Mouse (Mus musculus) heart, adult 2 months (tissue): ENCODE data around the gene Cyp4f37. TPM values are rescaled to one million over a fixed set of nuclear protein-coding genes. Genes with fewer than 3 reads are reported as not detected.
A peak's percentile ranks its signal among the peaks of the same experiment; 100 is the strongest.

Experiments used
- DNase-seq, 2 experiments: peaks; one replicate each; pipeline ENCODE4 v3.0.0; 2021
- H3K27ac ChIP-seq: fragments of 200-600 bp; 2 replicates; pipeline ENCODE4 v1.8.1; 2022
- H3K27me3 ChIP-seq: fragments of 200-500 bp; 2 replicates; pipeline ENCODE4 v1.6.1; 2012; ENCODE audit warnings: mild to moderate bottlenecking, low read length, inconsistent platforms, mixed read lengths; ENCODE audit not compliant: control insufficient read depth, insufficient read depth
- H3K36me3 ChIP-seq: fragments of 200-500 bp; 2 replicates; pipeline ENCODE4 v1.6.1; 2012; ENCODE audit warnings: low read length, inconsistent platforms; ENCODE audit not compliant: control insufficient read depth, insufficient read depth
- H3K4me1 ChIP-seq: fragments of 200-500 bp; 2 replicates; pipeline ENCODE4 v1.6.1; 2011; ENCODE audit warnings: low read length; ENCODE audit not compliant: control insufficient read depth, insufficient read depth
- H3K4me3 ChIP-seq: fragments of 200-600 bp; 2 replicates; pipeline ENCODE4 v1.8.1; 2022
- H3K79me2 ChIP-seq: fragments of 200-500 bp; replicated peaks from 2 replicates; pipeline ENCODE4 v1.6.1; 2012; ENCODE audit warnings: mild to moderate bottlenecking, inconsistent platforms, low read length, moderate library complexity, mixed read lengths; ENCODE audit not compliant: control insufficient read depth, insufficient read depth
- H3K9ac ChIP-seq: fragments of 200-500 bp; 2 replicates; pipeline ENCODE4 v1.6.1; 2012; ENCODE audit warnings: low read depth, mild to moderate bottlenecking, control low read depth, inconsistent platforms, low read length, mixed read lengths
- CTCF ChIP-seq: fragments of 200-600 bp; IDR thresholded peaks from 2 replicates; pipeline ENCODE4 v1.8.1; 2022; ENCODE audit warnings: antibody characterized with exemption, mild to moderate bottlenecking, moderate library complexity
- EP300 ChIP-seq: fragments of 200-500 bp; IDR thresholded peaks from 2 replicates; pipeline ENCODE4 v1.6.1; 2011; ENCODE audit warnings: low read depth, low read length, control low read depth; ENCODE audit not compliant: insufficient read depth
- POLR2A ChIP-seq: fragments of 200-500 bp; IDR thresholded peaks from 2 replicates; pipeline ENCODE4 v1.6.1; 2011; ENCODE audit warnings: mild to moderate bottlenecking, low read depth, low read length, control low read depth; ENCODE audit not compliant: insufficient read depth
- WGBS: fragments of 180-500 bp; shearing (Covaris S2); methylation state at CpG from one replicate; pipeline ENCODE4 v1.1.7; 2018; 5-methylcytosine and 5-hydroxymethylcytosine counted together
- intact Hi-C: fragments of 180-260 bp; cut with DNase I; formaldehyde crosslinking; loops from one replicate; pipeline ENCODE4 v1.15.1; 2025
- polyA plus RNA-seq: library from polyadenylated mRNA; depleted of rRNA; stranded (reverse); fragments of >200 nt; gene quantifications from 2 replicates; pipeline ENCODE4 v1.2.3, GENCODE M21; 2012; rRNA removed
- total RNA-seq, 2 experiments: library from RNA; stranded (reverse); gene quantifications; 2 replicates each; pipeline ENCODE4 v1.2.3; 2021

Cyp4f37 gene
- total and polyA plus RNA-seq, 3 experiments: not detected

DNA sequence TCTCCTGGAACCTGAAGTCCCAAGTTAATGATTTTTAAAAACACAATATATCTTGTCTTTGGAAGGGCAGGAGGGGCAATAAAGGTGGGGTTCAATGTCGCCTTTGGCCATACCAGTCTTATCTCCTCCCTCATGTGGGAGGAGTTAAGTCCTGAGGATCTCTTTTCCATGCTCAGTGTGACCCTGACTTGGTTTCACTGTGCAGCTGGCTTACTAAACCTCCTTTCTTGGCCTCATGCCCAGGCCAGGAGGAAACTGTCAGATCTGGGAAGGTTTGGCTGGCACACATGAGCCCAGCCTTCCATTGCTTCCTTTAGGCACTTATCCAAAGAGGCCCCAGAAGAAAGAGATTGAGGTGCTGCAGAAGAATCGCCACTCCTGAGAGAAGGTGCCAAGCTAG is 37.6 kb downstream of the Cyp4f37 start, which contains the start of gene Cyp4f40:
Cyp4f40 (plus strand) TSS at position 189 of the 400 bp plus-strand sequence.
- Histone ChIP-seq H3K4me1 (no peaks in the 10 kb centered on the region), H3K4me3 (no peak within 1 kb of the TSS), H3K36me3 (no peaks in the 10 kb centered on the region), H3K9ac (no peak within 1 kb of the TSS), H3K27ac (no peak within 1 kb of the TSS), H3K79me2 (no peaks in the 10 kb centered on the region), H3K27me3 (no peaks in the 10 kb centered on the region)
- WGBS: 3% methylated on average over 2 of the region's 2 CpGs
- TF ChIP-seq EP300 (no peak), CTCF (no peak), POLR2A (no peak)
- DNase-seq: peak in 1 of 2 experiments; percentile 9
- intact Hi-C loops: no loop called here

DNA sequence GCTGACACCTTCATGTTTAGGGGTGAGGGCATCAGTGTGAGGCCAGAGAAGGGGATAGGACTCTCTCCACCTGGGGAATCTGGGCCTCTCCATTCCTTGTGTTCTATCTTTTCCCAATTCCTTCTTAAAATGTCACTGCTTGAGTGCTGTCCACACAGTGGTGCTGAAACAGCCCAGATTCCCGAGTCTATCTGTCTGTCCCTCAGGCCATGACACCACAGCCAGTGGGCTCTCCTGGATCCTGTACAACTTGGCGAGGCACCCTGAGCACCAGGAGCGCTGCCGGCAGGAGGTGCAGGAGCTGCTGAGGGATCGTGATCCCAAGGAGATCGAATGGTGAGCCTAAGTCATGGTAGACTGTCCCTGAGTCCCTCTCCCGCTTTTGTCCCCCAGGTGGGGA is 52.9 kb downstream of the Cyp4f37 start:
- Histone ChIP-seq H3K9ac (no peak overlapping the region), H3K4me1 (no peaks in the 10 kb centered on the region), H3K36me3 (no peaks in the 10 kb centered on the region), H3K4me3 (no peak overlapping the region), H3K27me3 (no peaks in the 10 kb centered on the region), H3K79me2 (no peaks in the 10 kb centered on the region), H3K27ac (no peak overlapping the region)
- DNase-seq: no peak
- intact Hi-C loops: no loop called here
- 51% methylated on average over 7 of the region's 7 CpGs for WGBS
- no peak for TF ChIP-seq POLR2A
- TF ChIP-seq CTCF: no peak
- no peak for TF ChIP-seq EP300

DNA sequence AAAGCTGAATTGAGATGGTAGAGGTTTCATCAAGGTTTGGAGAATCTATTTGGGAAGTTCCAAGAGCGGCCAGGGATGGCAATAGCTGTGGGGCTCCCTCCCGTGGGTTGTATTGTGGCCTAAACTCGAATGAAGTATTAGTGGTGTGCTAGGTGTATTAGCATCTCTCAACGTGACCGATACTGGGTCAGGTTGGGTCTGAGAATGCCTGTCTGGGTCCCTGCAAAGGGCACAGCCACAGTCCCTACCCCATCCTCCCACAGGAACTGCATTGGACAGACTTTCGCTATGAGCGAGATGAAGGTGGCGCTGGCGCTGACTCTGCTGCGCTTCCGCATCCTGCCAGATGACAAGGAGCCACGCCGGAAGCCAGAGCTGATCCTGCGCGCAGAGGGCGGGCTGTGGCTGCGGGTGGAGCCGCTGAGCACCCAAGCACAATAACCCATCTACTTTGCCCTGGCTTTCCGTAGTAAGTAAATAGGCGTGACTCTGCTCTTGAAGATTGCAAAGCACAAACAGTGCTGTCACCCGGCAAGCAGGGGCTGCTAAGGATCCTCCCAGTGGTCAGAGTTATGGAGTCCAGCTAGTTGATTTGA is 55.0 kb downstream of the Cyp4f37 start:
- Histone ChIP-seq H3K27ac (no peak overlapping the region), H3K79me2 (no peaks in the 10 kb centered on the region), H3K4me3 (no peak overlapping the region), H3K27me3 (no peaks in the 10 kb centered on the region), H3K36me3 (no peaks in the 10 kb centered on the region), H3K9ac (no peak overlapping the region), H3K4me1 (no peaks in the 10 kb centered on the region)
- TF ChIP-seq CTCF (no peak), EP300 (no peak), POLR2A (no peak)
- no peak for DNase-seq
- intact Hi-C loops: no loop called here
- 34% methylated on average over 21 of the region's 21 CpGs for WGBS

DNA sequence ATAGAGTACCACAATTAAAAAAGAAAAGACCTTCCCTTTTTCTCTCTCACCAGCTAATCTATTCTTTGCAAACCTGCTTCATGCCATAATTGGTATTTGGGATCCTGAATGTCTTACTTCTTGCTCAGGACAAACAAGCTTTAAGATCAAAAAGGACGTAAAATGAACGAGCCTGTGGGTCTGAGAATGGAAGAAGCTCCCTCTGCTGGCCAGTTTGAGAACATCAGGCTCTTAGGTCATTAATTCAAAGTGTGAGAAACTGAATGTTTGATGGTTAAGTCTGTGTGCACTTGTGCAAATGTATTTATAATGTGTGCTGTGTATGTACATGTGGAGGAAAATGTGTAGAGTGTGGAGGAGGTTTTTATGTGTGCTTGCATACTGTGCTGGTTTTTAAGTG is 59.3 kb downstream of the Cyp4f37 start:
- Histone ChIP-seq H3K4me3 (no peak overlapping the region), H3K79me2 (no peaks in the 10 kb centered on the region), H3K4me1 (no peaks in the 10 kb centered on the region), H3K27ac (no peak overlapping the region), H3K27me3 (no peaks in the 10 kb centered on the region), H3K36me3 (no peaks in the 10 kb centered on the region), H3K9ac (no peak overlapping the region)
- DNase-seq: no peak
- TF ChIP-seq POLR2A (no peak), CTCF (peak; percentile 88)
- intact Hi-C loops: loop anchor here (1.0 to 2.0 kb wide), 3 partner anchors 46 to 152 kb away; no protein-coding TSS in a partner anchor
- 12% methylated on average over 2 of the region's 2 CpGs for WGBS

DNA sequence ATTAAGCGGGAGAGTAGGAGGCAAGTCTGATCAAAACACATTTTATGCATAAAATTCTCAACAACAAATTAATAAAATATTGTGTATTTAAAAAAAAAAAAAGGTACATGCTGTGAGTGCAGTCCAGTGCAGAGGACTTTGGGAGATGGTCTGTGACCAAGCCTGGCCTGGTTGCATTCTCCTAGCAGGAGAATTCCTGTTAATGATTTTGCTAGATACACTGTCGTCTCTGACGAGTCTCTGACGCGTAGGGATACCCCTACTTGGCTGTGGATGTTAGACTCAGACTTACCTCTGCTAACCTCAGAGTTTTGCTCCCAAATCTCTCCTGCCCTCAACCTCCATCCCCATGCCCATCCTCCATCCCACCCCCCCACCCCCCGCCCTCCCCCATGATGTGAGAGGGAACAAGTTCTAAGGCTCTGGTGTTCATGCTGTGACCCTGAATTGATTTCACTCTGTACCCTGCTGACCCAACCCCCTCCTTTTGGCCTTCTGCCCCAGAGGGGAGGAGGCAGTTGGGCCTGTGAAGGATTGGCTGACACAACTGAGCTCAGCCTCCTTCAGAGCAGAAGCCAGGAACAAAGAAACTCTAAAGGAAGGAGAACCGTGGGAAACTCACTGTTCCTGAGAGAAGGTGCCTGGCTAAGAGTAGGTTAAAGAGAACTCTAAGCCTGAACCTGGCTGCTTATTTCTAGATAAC is 64.1 kb downstream of the Cyp4f37 start, which contains the start of gene Cyp4f15:
Cyp4f15 (plus strand) TSS at position 580 of the 703 bp plus-strand sequence.
- TF ChIP-seq POLR2A (no peak), EP300 (no peak), CTCF (no peak)
- no peak for DNase-seq
- Histone ChIP-seq H3K9ac (no peak within 1 kb of the TSS), H3K27ac (no peak within 1 kb of the TSS), H3K36me3 (no peaks in the 10 kb centered on the region), H3K4me1 (no peaks in the 10 kb centered on the region), H3K4me3 (no peak within 1 kb of the TSS), H3K27me3 (no peaks in the 10 kb centered on the region), H3K79me2 (no peaks in the 10 kb centered on the region)
- 31% methylated on average over 7 of the region's 7 CpGs for WGBS
- intact Hi-C loops: no loop called here

Other genes with a start within 250 kb of the Cyp4f37 start
- gene Wiz, start 231.9 kb upstream of the Cyp4f37 start, total RNA-seq: 10 to 100 TPM; 16.0 to 16.6 TPM
- 17.2 and 17.4 TPM in 2 replicates for gene Wiz, start 231.9 kb upstream of the Cyp4f37 start, polyA plus RNA-seq
- gene Rasal3, start 217.7 kb upstream of the Cyp4f37 start, total RNA-seq: under 1 TPM; 0.70 to 0.98 TPM
- 1.1 and 4.2 TPM in 2 replicates for gene Rasal3, start 217.7 kb upstream of the Cyp4f37 start, polyA plus RNA-seq
- gene Pglyrp2, start 197.1 kb upstream of the Cyp4f37 start, total RNA-seq: under 1 TPM in 1 of 2 experiments, not detected in 1; 0.09 TPM
- gene Pglyrp2, start 197.1 kb upstream of the Cyp4f37 start, polyA plus RNA-seq: 0.35 and 0.86 TPM in 2 replicates
- gene Cyp4f39, start 168.6 kb upstream of the Cyp4f37 start, total RNA-seq: not detected
- 0.21 TPM in 1 of 2 replicates, not detected in the other for gene Cyp4f39, start 168.6 kb upstream of the Cyp4f37 start, polyA plus RNA-seq
- gene Cyp4f17, start 115.3 kb upstream of the Cyp4f37 start, total RNA-seq: 1 to 10 TPM; 4.5 to 5.4 TPM
- 8.6 and 9.8 TPM in 2 replicates for gene Cyp4f17, start 115.3 kb upstream of the Cyp4f37 start, polyA plus RNA-seq
- gene Cyp4f16, start 84.8 kb upstream of the Cyp4f37 start, total RNA-seq: 1 to 10 TPM; 4.5 to 4.7 TPM
- 10.2 and 10.5 TPM in 2 replicates for gene Cyp4f16, start 84.8 kb upstream of the Cyp4f37 start, polyA plus RNA-seq
- gene Cyp4f40, start 37.6 kb downstream of the Cyp4f37 start, total RNA-seq: not detected
- not detected in 2 replicates for gene Cyp4f40, start 37.6 kb downstream of the Cyp4f37 start, polyA plus RNA-seq
- gene Cyp4f15, start 64.3 kb downstream of the Cyp4f37 start, total RNA-seq: not detected
- 1.0 TPM in 1 of 2 replicates, not detected in the other for gene Cyp4f15, start 64.3 kb downstream of the Cyp4f37 start, polyA plus RNA-seq
- gene Zfp871, start 167.0 kb downstream of the Cyp4f37 start, total RNA-seq: 10 to 100 TPM; 25.7 to 27.3 TPM
- 8.6 and 17.5 TPM in 2 replicates for gene Zfp871, start 167.0 kb downstream of the Cyp4f37 start, polyA plus RNA-seq
- gene Zfp811, start 188.6 kb downstream of the Cyp4f37 start, total RNA-seq: under 1 TPM; 0.18 to 0.23 TPM
- 0.06 and 0.32 TPM in 2 replicates for gene Zfp811, start 188.6 kb downstream of the Cyp4f37 start, polyA plus RNA-seq
- 10 to 100 TPM in 1 of 2 experiments, 1 to 10 TPM in 1; 9.0 to 10.6 TPM for gene Zfp799, start 209.0 kb downstream of the Cyp4f37 start, total RNA-seq
- gene Zfp799, start 209.0 kb downstream of the Cyp4f37 start, polyA plus RNA-seq: 2.4 and 7.7 TPM in 2 replicates